Comparison of ENCODE assay signal across 25 mouse cellular contexts in genomic region chr15:84270032-84270431, GRCm38 (mm10). TPM values are rescaled to one million over a fixed set of nuclear protein-coding genes. Genes with fewer than 3 reads are reported as not detected.
DNase-seq lines count a peak whose midpoint lies in the region; ATAC-seq and TF ChIP-seq lines count a peak whose summit lies in the region.
"Had no signal": no experiment of that assay in that cellular context is flagged by ENCODE, and none has a peak within 500 bp of the region (broad histone marks: within the 10 kb centered on the region; RNA-seq: fewer than 3 reads in every experiment).

No protein-coding gene starts in this region.

- H3K4me3 ChIP-seq in heart, embryonic 13.5 days: no peak overlapping the region
- no peak overlapping the region for H3K4me3 ChIP-seq in layer of hippocampus, adult 2 months
- H3K4me3 ChIP-seq in thymus, adult 2 months (ENCODE audit: control insufficient read depth, insufficient read depth, low read length): no peak overlapping the region
- H3K4me3 ChIP-seq: embryonic facial prominence, embryonic 15.5 days; forebrain, embryonic 13.5 days; intestine, embryonic 15.5 days; left cerebral cortex, adult 2 months; limb, embryonic 13.5 days; lung, embryonic 15.5 days; midbrain, embryonic 10.5 days; midbrain, embryonic 15.5 days; neural tube, embryonic 15.5 days had no signal

- H3K4me2 ChIP-seq in heart, embryonic 13.5 days: no peak overlapping the region
- H3K4me2 ChIP-seq: embryonic facial prominence, embryonic 15.5 days; forebrain, embryonic 13.5 days; intestine, embryonic 15.5 days; limb, embryonic 13.5 days; liver, embryonic 11.5 days; lung, embryonic 15.5 days; midbrain, embryonic 15.5 days; neural tube, embryonic 15.5 days had no signal

- ATAC-seq in heart, embryonic 13.5 days (ENCODE audit: extremely low read depth, insufficient number of reproducible peaks, low FRiP score, low TSS enrichment): no peak
- ATAC-seq: forebrain, embryonic 13.5 days; hindbrain, embryonic 16.5 days; intestine, embryonic 15.5 days; midbrain, embryonic 15.5 days had no signal

- DNase-seq in heart, adult 11 months: peak; percentile 89
- no peak for DNase-seq in heart, adult 9 months (ENCODE audit: low spot score in 2 of 2)
- DNase-seq in heart, postnatal 4 days: no peak
- DNase-seq in layer of hippocampus, adult 2 months (ENCODE audit: low spot score in 2 of 2): no peak
- DNase-seq in layer of hippocampus, postnatal 36 days: no peak
- DNase-seq in thymus, adult 2 months: no peak
- DNase-seq: adrenal gland, adult 2 months; B cell, adult 2 months; cerebellum, adult 18-20 months; cerebellum, postnatal 10 days; kidney, postnatal 10 days; retina, postnatal 1 day; right cerebral cortex, postnatal 14 days had no signal

- H3K36me3 ChIP-seq in heart, embryonic 13.5 days: peaks cover 29% of the 10 kb centered on the region
- H3K36me3 ChIP-seq in thymus, adult 2 months (ENCODE audit: control insufficient read depth, insufficient read depth, low read length): no peaks in the 10 kb centered on the region
- H3K36me3 ChIP-seq: embryonic facial prominence, embryonic 15.5 days; intestine, embryonic 15.5 days; lung, embryonic 15.5 days; midbrain, embryonic 15.5 days; neural tube, embryonic 15.5 days had no signal

- 80% methylated on average over 5 of the region's 5 CpGs for WGBS in heart, embryonic 13.5 days
- 94% methylated on average over 4 of the region's 5 CpGs for WGBS in thymus, adult 2 months

- TF ChIP-seq CTCF in layer of hippocampus, adult 2 months (conservative IDR thresholded peaks at IDR 0.05): no peak
- TF ChIP-seq CTCF in thymus, adult 2 months (IDR thresholded peaks at IDR 0.05; ENCODE audit: borderline replicate concordance, control insufficient read depth, extremely low read depth, insufficient read depth, low read length, poor library complexity): no peak

- H3K4me1 ChIP-seq in heart, embryonic 13.5 days: peaks cover 50% of the 10 kb centered on the region
- no peaks in the 10 kb centered on the region for H3K4me1 ChIP-seq in thymus, adult 2 months (replicated peaks; ENCODE audit: control insufficient read depth, insufficient read depth, low read length)
- H3K4me1 ChIP-seq: intestine, embryonic 15.5 days; lung, embryonic 15.5 days; neural tube, embryonic 15.5 days had no signal

- TF ChIP-seq POLR2A in thymus, adult 2 months (IDR thresholded peaks at IDR 0.05; ENCODE audit: control insufficient read depth, extremely low read depth, insufficient read depth, low read length, poor library complexity): no peak

- H3K27me3 ChIP-seq in heart, embryonic 13.5 days (replicated peaks): no peaks in the 10 kb centered on the region
- H3K27me3 ChIP-seq in thymus, adult 2 months (ENCODE audit: control insufficient read depth, insufficient read depth, low read length): no peaks in the 10 kb centered on the region
- H3K27me3 ChIP-seq: embryonic facial prominence, embryonic 15.5 days; forebrain, embryonic 13.5 days; intestine, embryonic 15.5 days; limb, embryonic 13.5 days; lung, embryonic 15.5 days; midbrain, embryonic 15.5 days had no signal

- peak overlapping the region; percentile 54 for H3K27ac ChIP-seq in heart, embryonic 13.5 days (replicated peaks)
- peak overlapping the region; percentile 18; the same call in 1 of the 2 replicates for H3K27ac ChIP-seq in layer of hippocampus, adult 2 months
- no peak overlapping the region for H3K27ac ChIP-seq in thymus, adult 2 months (ENCODE audit: control insufficient read depth, insufficient read depth, low read length)
- H3K27ac ChIP-seq: embryonic facial prominence, embryonic 15.5 days; forebrain, embryonic 13.5 days; intestine, embryonic 15.5 days; left cerebral cortex, adult 2 months; limb, embryonic 13.5 days; lung, embryonic 15.5 days; midbrain, embryonic 15.5 days; neural tube, embryonic 15.5 days had no signal

- H3K9ac ChIP-seq in heart, embryonic 13.5 days: peak overlapping the region; percentile 59
- H3K9ac ChIP-seq: embryonic facial prominence, embryonic 15.5 days; forebrain, embryonic 13.5 days; intestine, embryonic 15.5 days; limb, embryonic 13.5 days; lung, embryonic 15.5 days; midbrain, embryonic 15.5 days; neural tube, embryonic 15.5 days had no signal

- peaks cover 4% of the 10 kb centered on the region; the same call in 1 of the 2 replicates for H3K9me3 ChIP-seq in heart, embryonic 13.5 days
- H3K9me3 ChIP-seq: embryonic facial prominence, embryonic 15.5 days; forebrain, embryonic 13.5 days; intestine, embryonic 15.5 days; limb, embryonic 13.5 days; lung, embryonic 15.5 days; midbrain, embryonic 15.5 days; neural tube, embryonic 15.5 days had no signal

RNA-seq across cellular contexts. Expression of gene Parvb, which starts 38.2 kb away (rescaled TPM):
- polyA plus RNA-seq in heart, embryonic 13.5 days (2015; fragmentation: Nextera tagmentation; extraction: Ambion mirVana): 12.7 and 15.5 TPM in 2 replicates
- total RNA-seq in heart, postnatal 4 days (2021): 100 to 1,000 TPM; 172 to 177 TPM
- total RNA-seq in layer of hippocampus, adult 2 months (2021): 10 to 100 TPM; 29.9 to 34.0 TPM
- 10 to 100 TPM; 32.4 to 37.7 TPM for total RNA-seq in layer of hippocampus, postnatal 36 days (2021)
- 3.3 and 6.8 TPM in 2 replicates for polyA plus RNA-seq in thymus, adult 2 months (2012; rRNA removed)

RNA-seq across cellular contexts. Expression of gene Parvg, which starts 53.8 kb away (rescaled TPM):
- polyA plus RNA-seq in heart, embryonic 13.5 days (2015; fragmentation: Nextera tagmentation; extraction: Ambion mirVana): 1.2 and 1.5 TPM in 2 replicates
- total RNA-seq in heart, postnatal 4 days (2021): 1 to 10 TPM; 1.6 to 2.4 TPM
- total RNA-seq in layer of hippocampus, adult 2 months (2021): 10 to 100 TPM; 20.9 to 26.6 TPM
- total RNA-seq in layer of hippocampus, postnatal 36 days (2021): 10 to 100 TPM; 15.8 to 24.3 TPM
- polyA plus RNA-seq in thymus, adult 2 months (2012; rRNA removed): 183 and 185 TPM in 2 replicates

Comparison
In these comparisons a context has a peak if more than half of its experiments do, and no peak if none do; other contexts are left out.
1. RNA of gene Parvb, which starts 38.2 kb away (total RNA-seq): 172 to 177 TPM in heart, postnatal 4 days; 32.4 to 37.7 TPM in layer of hippocampus, postnatal 36 days and 29.9 to 34.0 TPM in layer of hippocampus, adult 2 months; every median in the first group is over 4 times any median in the second.
2. RNA of gene Parvg, which starts 53.8 kb away (total RNA-seq): 20.9 to 26.6 TPM in layer of hippocampus, adult 2 months and 15.8 to 24.3 TPM in layer of hippocampus, postnatal 36 days; 1.6 to 2.4 TPM in heart, postnatal 4 days; every median in the first group is over 4 times any median in the second.